In the genomic region with DNA sequence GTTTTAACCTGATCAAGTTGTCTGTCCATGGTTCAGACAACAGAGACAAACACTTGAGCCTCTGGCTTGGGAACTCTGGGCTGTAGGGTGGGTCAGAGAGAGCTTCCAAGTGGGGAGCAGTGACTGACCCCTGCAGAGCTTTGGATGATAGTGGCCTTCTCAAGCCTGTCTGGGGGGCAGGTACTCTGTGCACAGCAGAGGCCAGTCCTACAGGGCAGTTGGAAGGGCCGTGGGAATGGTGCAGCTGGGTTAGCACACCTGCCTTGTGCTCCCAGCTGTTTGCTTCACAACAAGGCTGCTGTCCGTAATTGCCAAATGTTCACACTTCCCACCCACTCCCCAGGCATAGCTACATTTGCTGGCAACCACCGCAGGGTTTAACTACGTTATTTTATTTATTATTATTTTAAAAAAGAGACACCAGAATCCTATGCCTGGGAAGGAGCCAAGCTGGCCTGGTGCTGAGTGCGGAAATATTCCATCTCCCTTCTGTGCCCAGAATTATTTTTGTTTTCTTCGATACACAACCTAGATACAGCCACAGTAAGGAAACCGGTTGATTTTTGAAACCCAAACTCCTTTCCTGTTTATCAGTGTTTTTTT, we compare ENCODE assay signal across 20 mouse cellular contexts.
DNase-seq lines count a peak whose midpoint lies in the region; ATAC-seq and TF ChIP-seq lines count a peak whose summit lies in the region.
"Had no signal": no experiment of that assay in that cellular context is flagged by ENCODE, and none has a peak within 500 bp of the region (broad histone marks: within the 10 kb centered on the region; RNA-seq: fewer than 3 reads in every experiment).

No protein-coding gene starts in this region.

- DNase-seq in heart, adult 11 months, result peak; percentile 88
- peak; percentile 5 to 17 for DNase-seq in left cerebral cortex, postnatal 25 days (ENCODE audit: low spot score in 2 of 2)
- no peak for DNase-seq in left cerebral cortex, adult 11 months (ENCODE audit: low spot score)
- peak; percentile 17 for DNase-seq in CD4-positive helper T cell, adult 2 months (ENCODE audit: low read depth, low spot score)
- peak; percentile 37 to 72 for DNase-seq in layer of hippocampus, adult 2 months (ENCODE audit: low spot score in 2 of 2)
- DNase-seq in liver, postnatal 0 days, result no peak
- DNase-seq: cerebellum, adult 8-10 months; kidney, adult 11 months; lung, embryonic 14.5 days; thymus, postnatal 36 days had no signal

- no peak overlapping the region for H3K9ac ChIP-seq in heart, embryonic 11.5 days (ENCODE audit: low read depth, low read length)
- H3K9ac ChIP-seq in forebrain, embryonic 16.5 days (replicated peaks; ENCODE audit: low read depth, low read length), result no peak overlapping the region
- no peak overlapping the region for H3K9ac ChIP-seq in liver, postnatal 0 days (replicated peaks)
- H3K9ac ChIP-seq: forebrain, embryonic 13.5 days; heart, embryonic 13.5 days; hindbrain, embryonic 14.5 days; lung, embryonic 14.5 days; midbrain, embryonic 12.5 days had no signal

- no peaks in the 10 kb centered on the region for H3K36me3 ChIP-seq in heart, embryonic 11.5 days (ENCODE audit: control insufficient read depth, insufficient read depth, low read length)
- H3K36me3 ChIP-seq in forebrain, embryonic 16.5 days (ENCODE audit: control insufficient read depth, insufficient read depth), result no peaks in the 10 kb centered on the region
- no peaks in the 10 kb centered on the region for H3K36me3 ChIP-seq in liver, postnatal 0 days (replicated peaks; ENCODE audit: insufficient read depth, low read length)
- H3K36me3 ChIP-seq: heart, embryonic 13.5 days; limb, embryonic 10.5 days; midbrain, embryonic 12.5 days had no signal

- no peak for TF ChIP-seq EP300 in liver, postnatal 0 days (IDR thresholded peaks at IDR 0.05; ENCODE audit: low read depth)

- H3K4me1 ChIP-seq in heart, embryonic 11.5 days (ENCODE audit: control insufficient read depth, insufficient read depth, low read length), result no peaks in the 10 kb centered on the region
- H3K4me1 ChIP-seq in forebrain, embryonic 16.5 days (replicated peaks; ENCODE audit: control insufficient read depth, insufficient read depth, low read length), result no peaks in the 10 kb centered on the region
- H3K4me1 ChIP-seq in liver, postnatal 0 days (ENCODE audit: insufficient read depth), result no peaks in the 10 kb centered on the region
- H3K4me1 ChIP-seq: forebrain, embryonic 13.5 days; heart, embryonic 13.5 days; midbrain, embryonic 12.5 days had no signal

- WGBS in heart, embryonic 11.5 days (ENCODE audit: insufficient replicate concordance), result 44% methylated on average over 7 of the region's 7 CpGs
- 69% methylated on average over 7 of the region's 7 CpGs for WGBS in forebrain, embryonic 16.5 days
- WGBS in liver, postnatal 0 days (ENCODE audit: insufficient replicate concordance), result 68% methylated on average over 7 of the region's 7 CpGs

- H3K4me3 ChIP-seq in heart, embryonic 11.5 days (ENCODE audit: low read depth, low read length), result no peak overlapping the region
- no peak overlapping the region for H3K4me3 ChIP-seq in layer of hippocampus, adult 2 months
- no peak overlapping the region for H3K4me3 ChIP-seq in forebrain, embryonic 16.5 days (replicated peaks; ENCODE audit: low read length)
- H3K4me3 ChIP-seq in liver, postnatal 0 days (ENCODE audit: low read depth, low read length), result no peak overlapping the region
- H3K4me3 ChIP-seq: erythroblast, embryonic 14.5 days; forebrain, embryonic 13.5 days; heart, embryonic 13.5 days; left cerebral cortex, adult 2 months; limb, embryonic 10.5 days; midbrain, embryonic 12.5 days had no signal

- intact Hi-C loops in left cerebral cortex, postnatal 25 days (cut with DNase I), result no loop called here

- TF ChIP-seq CTCF in layer of hippocampus, adult 2 months (conservative IDR thresholded peaks at IDR 0.05), result no peak
- TF ChIP-seq CTCF in liver, postnatal 0 days (IDR thresholded peaks at IDR 0.05; ENCODE audit: low read depth), result no peak

- no peaks in the 10 kb centered on the region for H3K27me3 ChIP-seq in heart, embryonic 11.5 days (ENCODE audit: control insufficient read depth, insufficient read depth, low read length)
- H3K27me3 ChIP-seq in forebrain, embryonic 16.5 days (replicated peaks; ENCODE audit: control insufficient read depth, insufficient read depth, low read length), result no peaks in the 10 kb centered on the region
- no peaks in the 10 kb centered on the region for H3K27me3 ChIP-seq in liver, postnatal 0 days (ENCODE audit: insufficient read depth, low read length)
- H3K27me3 ChIP-seq: forebrain, embryonic 13.5 days; heart, embryonic 13.5 days; midbrain, embryonic 12.5 days had no signal

- H3K9me3 ChIP-seq in heart, embryonic 11.5 days (replicated peaks; ENCODE audit: control insufficient read depth, low read length), result no peaks in the 10 kb centered on the region
- H3K9me3 ChIP-seq in forebrain, embryonic 16.5 days (ENCODE audit: control insufficient read depth, low read length), result no peaks in the 10 kb centered on the region
- no peaks in the 10 kb centered on the region for H3K9me3 ChIP-seq in liver, postnatal 0 days (ENCODE audit: low read length)
- H3K9me3 ChIP-seq: forebrain, embryonic 13.5 days; heart, embryonic 13.5 days; limb, embryonic 10.5 days; midbrain, embryonic 12.5 days had no signal

- no peak overlapping the region for H3K27ac ChIP-seq in heart, embryonic 11.5 days (ENCODE audit: low read depth, low read length)
- H3K27ac ChIP-seq in layer of hippocampus, adult 2 months, result no peak overlapping the region
- H3K27ac ChIP-seq in forebrain, embryonic 16.5 days (ENCODE audit: low read length), result no peak overlapping the region
- H3K27ac ChIP-seq in liver, postnatal 0 days (ENCODE audit: low read depth), result no peak overlapping the region
- H3K27ac ChIP-seq: forebrain, embryonic 13.5 days; heart, embryonic 13.5 days; hindbrain, embryonic 14.5 days; left cerebral cortex, adult 2 months; limb, embryonic 10.5 days; macrophage; midbrain, embryonic 12.5 days had no signal

- no peak overlapping the region for H3K4me2 ChIP-seq in heart, embryonic 11.5 days
- no peak overlapping the region for H3K4me2 ChIP-seq in forebrain, embryonic 16.5 days (ENCODE audit: low read length)
- H3K4me2 ChIP-seq in liver, postnatal 0 days (ENCODE audit: low read depth, low read length), result no peak overlapping the region
- H3K4me2 ChIP-seq: forebrain, embryonic 13.5 days; heart, embryonic 13.5 days; hindbrain, embryonic 14.5 days; lung, embryonic 14.5 days; midbrain, embryonic 12.5 days had no signal

- no peak for ATAC-seq in heart, embryonic 11.5 days (replicated peaks; ENCODE audit: insufficient number of reproducible peaks, low FRiP score, low TSS enrichment)
- ATAC-seq in forebrain, embryonic 16.5 days, result no peak
- no peak for ATAC-seq in liver, postnatal 0 days
- ATAC-seq: forebrain, embryonic 13.5 days had no signal

Comparison
In these comparisons a context has a peak if more than half of its experiments do, and no peak if none do; other contexts are left out.
1. DNase-seq: peak in heart, adult 11 months (single experiment), left cerebral cortex, postnatal 25 days (2 of 2), CD4-positive helper T cell, adult 2 months (single experiment) and layer of hippocampus, adult 2 months (2 of 2); none in left cerebral cortex, adult 11 months (single experiment) and liver, postnatal 0 days (single experiment).